Mouse (Mus musculus) bone marrow macrophage, adult 2 months (primary cell): ENCODE measurements around the gene Plpp1.

Source experiments
- CTCF ChIP-seq: IDR thresholded peaks from 2 replicates; pipeline ENCODE4 v1.5.1; 2012; ENCODE audit warnings: low read depth, mild to moderate bottlenecking, low read length, moderate library complexity
- POLR2A ChIP-seq: IDR thresholded peaks from 2 replicates; pipeline ENCODE4 v1.6.1; 2012; ENCODE audit warnings: mild to moderate bottlenecking, low read depth, low read length, borderline replicate concordance

- TF ChIP-seq POLR2A (no peak), CTCF (no peak)
These were observed 40.1 kb upstream of the Plpp1 start for GRCm38 (mm10) chr13:112760538-112760881.
